Mouse (Mus musculus): ENCODE results near the gene Polr2j.

DNA sequence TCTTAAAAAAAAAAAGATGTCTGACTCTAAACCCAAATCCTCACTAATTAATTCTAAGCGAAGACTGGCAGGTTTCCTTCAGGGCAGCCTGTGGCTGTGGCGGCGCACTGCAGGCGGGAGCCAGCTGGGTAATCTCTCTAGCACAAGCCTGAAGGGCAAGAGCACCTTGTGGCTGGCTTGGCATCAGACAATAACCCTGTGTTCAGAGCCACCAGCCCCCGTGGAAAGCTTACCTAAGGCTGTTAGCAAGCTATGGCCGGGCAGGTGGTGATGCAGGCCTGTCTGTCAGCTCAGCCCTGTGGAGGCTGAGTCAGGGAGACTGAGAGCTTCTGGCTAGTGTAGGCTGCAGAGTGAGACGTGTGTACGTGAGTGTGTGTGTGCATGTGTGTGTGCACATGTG is 48.8 kb downstream of the Polr2j start:
- TF ChIP-seq CTCF (IDR thresholded peaks at IDR 0.05; ENCODE audit: low read depth) (no peak), EP300 (IDR thresholded peaks at IDR 0.05; ENCODE audit: low read depth) (no peak)

Measured in liver, embryonic 14.5 days (tissue).